Mouse (Mus musculus): ENCODE data around the gene Tff1.

Tff1 gene

DNA sequence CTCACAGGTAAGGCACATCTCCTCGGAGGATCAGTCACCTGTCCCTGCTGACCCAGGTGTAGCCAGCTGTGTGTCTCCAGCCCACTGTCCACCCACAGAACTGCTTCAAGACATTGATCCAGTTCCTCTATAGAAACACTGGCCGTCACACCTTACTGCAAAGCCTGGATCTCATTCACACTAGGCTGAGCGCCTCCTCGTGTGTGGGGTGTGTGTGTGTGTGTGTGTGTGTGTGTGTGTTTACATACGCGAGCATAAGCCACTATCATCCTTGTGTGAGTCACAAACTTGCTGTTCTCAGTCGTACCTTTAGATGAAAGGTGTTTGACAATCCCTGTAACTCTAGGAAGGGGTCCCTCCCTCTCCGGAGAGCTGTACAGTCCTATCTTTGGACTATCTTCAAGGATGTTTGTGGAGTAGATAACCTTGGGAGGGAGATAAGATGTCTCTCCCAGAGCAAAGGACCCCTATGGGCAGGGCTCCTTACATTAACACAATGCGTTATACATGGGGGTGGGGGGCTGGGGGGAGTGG is 12.0 kb downstream of the Tff1 start:
- no peak for DNase-seq (ENCODE audit: low spot score)

DNA sequence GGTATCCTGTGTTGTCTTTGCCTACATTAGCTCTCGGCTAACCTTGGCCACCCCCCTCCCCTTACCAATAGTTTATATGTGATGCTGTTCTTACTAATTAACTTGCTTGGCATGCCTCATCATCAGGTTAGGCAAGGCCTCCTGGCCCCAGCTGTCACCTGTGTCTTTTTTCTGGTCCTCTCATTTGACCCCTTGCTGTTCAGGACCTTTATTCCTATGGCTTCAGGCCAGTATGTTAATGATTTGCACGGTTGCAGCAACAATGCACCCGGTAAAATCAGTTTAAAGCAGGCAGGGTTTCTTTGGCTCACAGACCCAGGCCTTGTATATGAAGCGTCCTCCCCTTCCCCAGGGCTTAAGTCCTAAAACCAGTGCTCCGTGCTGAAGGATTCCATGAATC is 12.6 kb downstream of the Tff1 start:
- no peak for DNase-seq (ENCODE audit: low spot score)

DNA sequence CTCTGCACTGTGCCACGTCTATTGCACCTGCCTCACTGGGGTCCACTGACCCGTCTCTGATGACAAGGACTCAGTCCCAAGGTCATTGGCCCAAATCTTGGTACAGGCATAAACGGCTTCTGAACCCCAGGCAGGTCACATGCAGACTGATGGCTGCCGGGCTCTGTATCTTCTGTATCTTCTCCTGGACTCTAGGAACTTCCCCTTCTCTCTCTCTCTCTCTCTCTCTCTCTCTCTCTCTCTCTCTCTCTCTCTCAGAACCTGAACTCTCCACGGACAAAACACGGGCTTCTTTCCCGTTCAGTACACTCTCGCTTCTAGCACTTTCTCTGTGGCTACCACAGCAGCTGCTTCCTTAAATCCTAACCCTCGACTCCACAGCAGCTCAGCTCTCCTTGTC is 19.1 kb downstream of the Tff1 start:
- DNase-seq (ENCODE audit: low spot score): no peak

DNA sequence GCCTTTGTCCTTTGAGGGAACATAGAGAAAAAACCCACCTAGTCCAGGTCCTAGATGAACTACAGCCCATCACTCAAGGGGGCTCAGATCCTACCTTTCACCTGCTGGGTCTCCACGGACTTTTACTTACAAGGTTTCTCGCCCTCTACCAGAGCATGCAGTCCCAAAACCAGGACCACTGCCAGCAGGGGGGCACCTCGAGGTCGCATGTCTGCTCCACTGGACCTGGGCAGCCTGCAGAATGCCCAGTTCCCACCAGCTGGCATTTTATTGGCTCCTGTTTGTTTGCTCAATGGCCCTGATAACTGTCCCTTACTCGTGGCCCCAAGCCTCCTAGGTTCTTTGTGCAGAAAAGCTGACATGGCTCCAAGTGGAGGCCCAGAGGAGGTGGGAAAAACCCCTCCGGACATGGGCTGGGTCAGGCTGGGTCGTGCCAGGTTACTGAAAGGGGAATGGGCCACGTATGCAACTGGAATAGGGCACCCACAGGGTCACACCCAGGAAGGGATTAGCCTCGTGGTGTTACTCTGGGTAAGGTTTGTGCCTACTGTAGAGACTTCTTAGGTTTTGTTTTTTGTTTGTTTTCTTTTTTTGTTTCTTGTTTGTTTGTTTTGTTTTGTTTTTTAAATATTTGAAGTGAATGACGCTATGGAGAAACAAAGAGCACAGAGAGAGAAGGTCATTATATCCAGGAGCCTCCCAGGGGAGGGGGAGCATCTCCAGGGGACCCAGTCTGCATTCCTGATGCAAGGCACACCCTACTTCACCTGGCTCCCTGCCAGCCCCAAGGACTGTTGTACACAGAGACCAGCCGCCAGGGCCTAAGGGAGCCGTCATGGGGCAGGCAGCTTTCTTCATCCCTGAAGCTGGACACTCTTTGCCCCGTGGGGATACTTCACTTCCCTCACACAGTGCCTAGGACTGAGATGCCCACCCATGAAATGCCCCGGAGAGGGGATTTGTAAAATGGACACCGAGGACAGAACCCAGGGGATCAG is 20.7 kb downstream of the Tff1 start, which contains the start of gene Tff2:
Tff2 (minus strand) TSS at position 243 of the 998 bp plus-strand sequence.
- DNase-seq (ENCODE audit: low spot score): no peak

DNA sequence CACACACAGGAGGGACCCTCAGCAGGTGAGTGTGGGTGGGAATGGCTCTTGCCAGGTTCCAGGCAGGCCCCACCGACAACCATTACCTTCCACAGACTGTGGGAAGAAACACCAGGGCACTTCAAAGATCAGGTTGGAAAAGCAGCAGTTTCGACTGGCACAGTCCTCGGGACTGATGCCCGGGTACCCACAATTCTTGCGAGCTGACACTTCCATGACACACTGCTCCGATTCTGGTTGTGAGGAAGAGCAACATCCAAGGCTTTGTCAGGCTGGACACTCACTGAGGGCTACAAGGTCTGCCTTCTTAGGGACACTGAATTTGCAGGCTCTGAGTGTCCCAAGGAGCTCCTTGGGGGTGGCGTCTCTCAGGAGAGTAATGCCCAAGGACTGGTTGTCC is 23.0 kb downstream of the Tff1 start:
- no peak for DNase-seq (ENCODE audit: low spot score)

DNA sequence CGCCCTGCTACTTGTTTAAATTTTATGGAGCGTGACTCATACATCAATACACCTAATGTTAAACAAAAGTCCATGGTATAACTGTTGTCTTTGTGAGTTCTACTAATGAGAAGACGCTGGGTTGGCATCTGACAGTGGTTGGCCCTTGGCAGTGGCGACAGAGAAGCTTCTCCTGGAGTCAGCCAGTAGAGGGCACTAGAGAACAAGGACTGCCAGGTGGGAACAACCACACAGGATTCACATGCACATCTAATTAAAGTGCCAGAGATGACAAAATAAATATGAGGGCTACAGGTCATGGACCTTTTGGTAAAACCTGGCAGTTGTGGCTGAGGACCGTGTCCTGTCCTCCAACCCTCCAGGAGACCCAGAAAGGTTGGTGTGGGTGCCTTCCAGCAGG is 26.7 kb downstream of the Tff1 start:
- peak; percentile 61 for DNase-seq (ENCODE audit: low spot score)

DNA sequence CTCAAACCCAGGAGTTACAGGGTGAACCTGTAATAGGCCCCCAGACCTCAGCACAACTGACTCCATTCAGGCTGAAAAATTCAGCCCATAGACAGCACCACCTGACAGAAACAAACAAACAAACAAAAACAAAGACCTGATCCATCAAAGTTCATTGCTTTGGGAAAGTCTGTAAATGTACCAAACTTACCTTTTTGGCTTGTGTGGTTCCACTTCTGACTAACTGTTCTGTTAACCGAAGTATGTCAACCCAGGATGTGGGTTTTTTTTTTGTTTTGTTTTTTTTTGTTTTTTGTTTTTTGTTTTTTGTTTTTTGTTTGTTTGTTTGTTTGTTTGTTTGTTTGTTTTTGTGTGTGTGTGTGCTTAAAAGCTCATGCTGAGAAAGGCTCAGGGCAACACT is 28.3 kb downstream of the Tff1 start:
- DNase-seq (ENCODE audit: low spot score): no peak

DNA sequence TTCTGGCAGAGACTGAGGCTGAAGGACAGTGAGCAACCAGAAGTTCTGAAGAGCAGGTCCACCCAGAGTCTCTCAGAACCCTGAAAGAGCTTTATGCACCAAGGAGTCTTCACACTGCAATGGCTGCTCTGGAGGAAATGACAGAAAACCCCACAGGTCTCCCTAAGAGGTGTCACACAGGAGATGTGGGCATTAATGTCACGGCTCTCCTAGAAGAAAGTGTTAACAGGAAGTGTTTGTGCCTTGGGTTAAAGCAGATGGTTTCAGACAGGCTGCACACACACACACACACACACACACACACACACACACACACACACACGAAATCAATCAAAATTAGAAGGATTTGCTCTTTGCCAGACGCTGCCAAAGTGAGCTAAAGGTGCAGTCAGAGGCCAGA is 28.8 kb downstream of the Tff1 start:
- no peak for DNase-seq (ENCODE audit: low spot score)

DNA sequence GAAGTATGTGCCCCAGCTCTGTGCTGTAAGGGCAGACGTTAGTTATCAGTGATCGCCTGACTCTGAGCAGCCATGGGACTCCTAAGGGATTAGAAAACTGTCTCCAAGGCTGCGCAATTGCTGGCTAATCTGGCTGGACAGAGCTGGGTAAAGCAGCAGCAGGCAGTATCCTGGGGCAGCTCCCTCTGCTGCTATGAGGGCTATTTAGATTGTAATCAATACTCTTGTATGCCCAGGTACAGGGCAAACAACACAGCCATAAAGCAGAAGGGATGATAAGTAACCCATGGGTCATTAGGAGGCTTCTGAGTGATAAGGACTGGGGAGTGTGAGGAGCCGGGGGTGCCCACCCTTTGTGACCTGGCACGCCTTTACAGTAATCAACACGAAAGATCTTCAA is 30.2 kb downstream of the Tff1 start:
- DNase-seq (ENCODE audit: low spot score): no peak

DNA sequence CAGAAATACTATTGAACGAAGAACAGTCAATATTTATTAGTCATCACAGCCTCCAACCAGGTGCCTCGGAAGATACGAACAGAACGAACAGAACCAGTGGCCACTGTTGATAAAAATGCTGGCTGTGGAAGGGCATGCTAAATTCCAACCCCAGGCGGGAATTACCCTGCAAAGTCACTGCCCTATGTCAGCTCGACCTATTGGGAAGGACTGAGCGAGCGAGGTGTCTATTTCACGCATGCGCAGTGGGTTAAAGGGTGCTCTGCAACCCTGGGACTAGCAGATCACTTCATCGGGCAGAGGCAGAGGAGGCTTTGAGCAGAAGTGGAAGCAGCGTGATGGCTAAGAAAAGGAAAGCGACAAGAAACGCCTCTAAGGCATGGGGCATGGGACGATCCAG is 31.3 kb downstream of the Tff1 start:
- DNase-seq (ENCODE audit: low spot score): no peak

DNA sequence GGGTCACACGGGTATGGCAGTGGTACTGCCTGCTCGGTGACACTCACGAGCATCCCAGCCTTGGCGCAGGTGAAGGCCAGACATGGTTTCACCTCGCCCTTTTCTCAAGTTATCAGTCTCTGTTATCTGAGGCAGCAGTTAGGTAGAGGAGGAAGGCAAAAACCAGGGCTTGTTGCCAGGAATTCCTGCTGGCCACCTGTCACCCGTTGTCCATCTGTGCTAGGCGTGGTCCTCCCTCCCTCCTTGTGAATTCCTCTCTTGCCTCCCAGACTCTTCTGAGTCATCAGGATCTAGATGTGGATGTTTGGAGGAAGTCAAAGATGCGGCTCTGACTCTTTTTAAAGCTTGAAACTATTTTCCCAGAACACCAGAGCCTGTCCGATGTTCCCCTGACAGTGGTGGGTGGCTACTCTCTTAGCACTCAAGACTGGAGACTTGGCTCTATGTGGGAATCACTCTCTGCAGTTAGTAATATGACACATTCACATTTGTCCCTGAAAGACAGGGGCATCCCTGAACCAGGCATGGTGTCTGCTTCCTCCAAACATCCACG is 33.7 kb downstream of the Tff1 start:
- DNase-seq (ENCODE audit: low spot score): no peak

DNA sequence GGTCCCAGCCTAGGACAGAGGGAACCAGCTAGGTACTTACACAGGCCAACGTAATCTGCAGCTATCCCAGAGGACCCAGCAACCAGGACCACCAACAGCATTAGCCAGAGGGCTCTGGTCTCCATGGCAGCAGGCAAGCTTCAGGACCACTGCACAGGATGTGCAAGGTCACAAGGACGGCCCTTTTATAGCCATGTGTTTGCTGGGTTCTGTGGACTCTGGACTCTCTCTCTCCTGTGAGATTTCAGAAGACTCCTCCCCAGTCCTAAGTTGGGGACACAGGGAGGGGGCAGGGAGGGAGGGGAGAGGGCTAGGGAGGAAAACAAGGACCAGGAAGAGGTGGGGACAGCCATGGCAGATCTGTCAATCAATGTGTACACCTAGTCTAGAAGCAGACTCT is 35.6 kb downstream of the Tff1 start, which contains the start of gene Tff3:
Tff3 (minus strand) TSS at position 195 of the 400 bp plus-strand sequence.
- no peak for DNase-seq (ENCODE audit: low spot score)

DNA sequence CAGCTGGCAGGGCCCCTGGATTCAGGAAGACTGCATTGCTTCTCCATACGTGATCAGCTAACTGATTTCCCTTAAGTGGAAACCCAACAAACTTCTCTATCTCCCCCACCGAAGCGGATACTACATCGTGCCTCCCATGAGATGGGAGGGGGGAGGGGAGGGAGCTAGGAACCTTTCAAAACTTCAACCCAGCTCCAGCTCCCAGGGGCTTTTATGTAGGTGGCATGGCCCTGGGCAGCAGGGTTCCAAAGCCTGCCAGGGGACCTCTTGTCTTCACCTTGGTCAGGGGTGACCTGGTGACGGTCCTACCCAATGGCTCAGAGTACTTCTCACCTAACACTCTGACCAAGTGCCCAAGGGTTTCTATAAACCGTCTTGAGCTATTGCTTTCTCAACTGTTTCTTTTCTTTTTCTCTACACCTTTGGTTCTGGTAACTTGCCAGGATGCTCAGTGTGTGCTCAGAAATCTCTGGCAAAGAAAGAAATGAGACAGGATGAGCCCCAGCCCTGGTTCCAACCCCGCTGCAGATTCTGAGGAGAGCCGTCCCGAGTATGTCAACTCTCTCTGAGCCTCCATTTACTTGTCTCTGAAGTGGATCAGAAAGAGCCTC is 36.3 kb downstream of the Tff1 start:
- DNase-seq (ENCODE audit: low spot score): no peak

DNA sequence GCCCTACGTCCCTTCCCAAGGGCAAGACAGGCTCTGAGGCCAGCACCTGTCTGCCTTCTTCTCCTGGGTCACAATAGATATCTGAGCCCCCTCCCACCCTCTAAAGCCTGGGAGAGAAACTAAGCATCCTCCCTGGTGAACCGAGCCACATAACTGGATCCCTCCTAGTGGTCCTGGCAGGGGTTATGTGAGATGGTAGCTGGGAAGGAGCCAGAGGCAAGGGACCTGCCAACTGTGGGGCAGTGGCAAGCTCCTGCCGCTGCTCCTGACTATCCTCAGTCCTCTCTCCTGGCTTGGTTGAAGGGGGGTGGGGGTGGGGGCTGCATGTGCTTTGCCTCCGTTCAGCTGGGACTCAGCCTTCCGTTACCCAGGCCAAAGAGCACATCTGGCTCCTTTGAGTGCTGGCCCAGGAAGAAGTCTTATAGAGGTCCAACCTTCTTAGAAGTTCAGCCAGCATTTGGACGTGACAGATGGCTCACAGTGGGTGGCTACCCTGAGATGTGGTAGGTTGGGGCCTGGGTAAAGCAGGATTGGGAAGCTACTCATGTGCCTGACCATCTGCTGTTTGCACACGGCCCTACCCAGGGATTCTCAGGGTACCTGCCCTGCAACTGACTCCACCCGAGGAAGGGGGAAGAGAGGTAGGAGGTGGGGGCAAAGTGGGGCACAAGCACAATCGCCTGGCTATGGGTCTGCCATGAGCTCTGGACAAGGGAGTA is 39.4 kb downstream of the Tff1 start:
- no peak for DNase-seq (ENCODE audit: low spot score)

DNA sequence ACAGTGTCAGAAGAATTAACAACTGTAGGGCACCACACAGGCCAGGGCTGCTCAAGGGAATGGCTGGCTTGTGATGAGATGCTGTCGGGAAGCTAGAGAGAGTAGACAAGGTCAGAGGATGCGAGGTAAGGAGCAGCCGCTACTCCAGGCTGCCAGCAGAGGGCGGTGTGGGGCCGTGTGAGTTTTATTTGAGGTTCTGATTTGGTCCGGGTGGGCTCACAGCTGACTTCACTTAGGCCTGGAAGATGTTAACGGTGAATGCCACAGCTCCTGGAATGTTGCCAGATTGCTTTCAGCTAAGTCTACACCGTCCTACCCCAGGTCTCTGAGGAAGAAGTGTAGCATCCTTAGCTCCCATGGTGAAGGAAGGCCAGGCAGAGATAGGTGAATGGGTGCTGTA is 43.1 kb downstream of the Tff1 start:
- peak; percentile 83 for DNase-seq (ENCODE audit: low spot score)

DNA sequence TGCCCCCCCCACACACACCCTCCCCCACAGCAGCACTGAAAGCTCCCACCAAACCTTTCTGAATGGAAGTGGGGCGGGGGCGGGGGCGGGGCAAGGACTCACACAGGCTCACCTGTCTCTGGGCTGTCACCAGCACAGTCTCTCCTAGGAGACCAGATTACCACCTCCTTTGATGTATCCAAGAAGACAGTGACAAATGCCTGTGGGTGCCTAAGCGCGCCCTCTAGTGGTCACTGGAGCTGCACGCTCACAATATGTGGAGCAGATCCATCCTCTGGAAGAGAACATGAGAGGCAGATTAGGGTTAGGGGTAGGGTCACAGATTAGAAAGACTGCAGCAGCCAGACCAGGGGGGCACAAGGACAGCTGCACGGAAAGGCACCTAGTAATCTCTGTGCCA is 45.6 kb downstream of the Tff1 start:
- peak; percentile 88 for DNase-seq (ENCODE audit: low spot score)

DNA sequence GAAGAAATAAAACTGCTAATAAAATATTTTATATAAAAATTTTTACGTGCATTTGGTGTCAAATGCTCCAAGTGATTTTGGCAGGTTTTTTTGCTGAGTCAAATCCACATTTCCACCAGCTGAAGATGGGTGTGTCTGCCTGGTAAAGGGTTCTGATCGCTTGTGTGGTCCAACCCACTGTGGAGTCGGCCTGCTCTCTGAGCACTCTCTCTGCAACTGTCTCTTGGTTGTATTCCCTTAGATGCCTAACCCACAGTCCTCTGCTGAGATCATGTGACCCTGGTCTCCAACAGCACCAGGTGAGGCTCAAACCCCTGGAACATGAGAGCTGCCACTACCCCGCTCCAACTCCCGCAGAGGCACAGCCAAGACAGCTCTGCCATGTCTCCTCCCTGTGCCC is 47.1 kb downstream of the Tff1 start:
- DNase-seq (ENCODE audit: low spot score): no peak

DNA sequence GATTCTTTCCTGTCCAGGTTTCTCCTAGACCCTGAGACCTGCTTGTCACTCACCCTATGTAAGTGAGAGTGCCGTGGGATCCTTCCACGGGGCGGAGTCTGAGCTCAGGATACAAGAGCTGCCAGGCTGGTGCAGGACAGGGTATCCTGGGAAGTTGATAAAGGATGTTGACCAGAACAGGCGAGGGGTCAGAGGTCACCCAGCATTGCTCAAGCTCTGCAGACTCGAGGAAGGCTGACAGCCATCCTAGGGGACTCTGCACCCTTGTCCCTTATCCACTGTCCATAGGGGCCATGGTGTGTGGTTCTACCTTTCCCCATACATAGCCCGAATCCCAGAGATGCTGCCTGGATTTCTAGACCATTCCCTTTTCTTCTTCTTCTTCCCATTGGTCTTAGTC is 49.0 kb downstream of the Tff1 start:
- no peak for DNase-seq (ENCODE audit: low spot score)

DNA sequence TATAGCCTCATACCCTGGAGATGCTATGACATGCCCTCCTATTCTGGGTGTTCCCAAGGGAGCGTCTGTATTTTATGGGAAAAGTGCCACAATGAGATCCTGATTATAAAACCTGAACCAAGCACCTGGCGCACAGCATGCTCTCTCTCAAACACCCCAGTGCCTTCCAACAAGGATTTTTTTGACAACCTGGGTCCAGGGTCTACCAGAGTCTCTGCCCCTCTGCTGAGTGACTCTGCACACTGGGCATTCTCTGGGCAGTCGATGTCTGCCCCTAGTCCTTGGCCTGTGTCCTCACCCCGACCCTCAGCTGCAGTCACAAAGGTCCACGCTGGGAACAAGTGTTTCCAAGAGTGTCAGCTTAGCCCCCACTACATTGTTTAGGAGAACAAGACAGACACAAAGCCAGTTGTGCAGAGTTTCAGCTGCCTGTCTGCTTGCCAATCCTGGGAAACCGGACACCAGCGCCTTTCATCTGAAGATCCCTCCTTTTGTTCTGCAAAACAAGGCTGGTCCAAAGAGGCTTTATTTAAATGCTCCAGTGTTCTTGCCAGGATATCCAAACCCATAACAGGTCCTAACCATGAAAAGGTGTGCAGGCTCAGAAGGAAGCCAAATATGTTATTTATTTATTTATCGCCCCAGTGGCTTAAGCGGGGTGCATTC is 51.8 kb downstream of the Tff1 start:
- no peak for DNase-seq (ENCODE audit: low spot score)
